Mouse (Mus musculus): ENCODE results near the gene Tnp2. TPM values are rescaled to one million over a fixed set of nuclear protein-coding genes. Genes with fewer than 3 reads are reported as not detected.
A peak's percentile ranks its signal among the peaks of the same experiment; 100 is the strongest.

Tnp2 gene
- total RNA-seq, 2 experiments from 2014 or later = not detected

DNA sequence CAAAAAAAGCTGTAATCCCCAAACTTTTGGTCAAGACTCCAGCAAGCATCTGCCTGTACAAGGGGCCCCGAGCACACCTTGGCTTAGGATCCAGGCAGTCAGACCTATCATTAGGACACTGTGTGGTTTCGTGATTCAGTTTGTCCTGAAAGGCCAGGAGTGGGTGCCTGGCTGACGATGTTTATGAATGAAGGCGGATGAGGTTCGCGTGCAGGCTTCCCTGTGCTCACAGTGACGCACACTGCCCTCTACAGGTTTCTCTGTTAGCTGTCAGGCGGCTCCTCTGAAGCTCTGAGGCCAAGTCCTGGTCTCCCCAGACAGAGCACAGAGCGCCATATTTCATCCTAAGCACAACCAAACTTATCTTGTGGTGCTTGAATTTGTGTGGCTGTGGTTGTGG is 2.2 kb downstream of the Tnp2 start:
- peak; percentile 92 for TF ChIP-seq CTCF (IDR thresholded peaks at IDR 0.05)
- Histone ChIP-seq H3K4me3 (peak overlapping the region; percentile 84), H3K27ac (peak overlapping the region; percentile 94)
- peak; percentile 85 for DNase-seq
- intact Hi-C loops (cut with DNase I) = loop anchor here (2.0 kb wide), 1 partner anchor 59 kb away; no protein-coding TSS in a partner anchor

DNA sequence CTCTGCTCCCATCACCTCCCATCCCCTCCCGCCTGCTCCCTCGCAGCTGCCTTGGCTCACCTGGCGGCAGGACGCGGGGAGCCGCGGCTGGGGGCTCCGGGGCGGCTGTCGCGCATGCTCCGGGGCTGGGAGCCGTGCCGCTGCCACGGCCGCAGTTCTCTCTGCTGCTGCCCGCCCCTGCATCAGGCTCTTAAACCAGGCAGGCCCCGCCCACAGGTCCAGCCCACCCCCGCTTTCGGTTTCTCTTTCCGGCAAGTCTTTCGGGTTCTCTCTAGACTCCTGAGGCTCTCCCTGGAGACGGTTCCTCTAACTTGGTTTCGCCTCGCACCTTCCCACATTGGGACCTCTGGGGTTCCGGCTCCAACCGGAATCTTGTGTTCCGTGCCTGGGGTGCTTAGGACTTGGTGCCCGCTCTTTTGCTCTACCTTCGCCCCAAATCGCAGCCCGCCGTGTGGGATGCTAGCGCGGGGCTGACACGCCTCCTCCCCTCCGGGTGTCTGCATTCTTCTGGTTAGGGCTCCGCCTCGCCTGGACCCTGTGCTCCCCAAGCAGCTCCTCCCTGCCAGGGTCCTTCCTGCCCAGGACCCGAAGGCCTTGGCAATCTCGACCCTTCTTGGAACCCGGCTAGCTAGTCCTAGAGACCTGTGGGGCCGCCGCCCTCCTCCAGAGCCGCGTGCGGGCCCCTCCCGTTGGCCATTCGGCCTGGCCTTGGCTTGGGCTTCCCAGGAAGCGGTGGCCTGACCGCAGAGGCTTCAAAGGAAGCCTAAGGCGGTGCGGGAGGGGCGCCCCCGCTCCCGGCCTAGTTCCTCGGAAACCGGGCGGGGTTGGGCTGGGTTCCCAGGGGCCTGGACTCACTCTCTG is 2.9 kb downstream of the Tnp2 start, which contains the start of gene Socs1:
Gene Socs1, minus strand, starts transcription at position 166 of the 861 bp plus-strand sequence.
- TF ChIP-seq CTCF (IDR thresholded peaks at IDR 0.05) = no peak; the same call in none of the 2 replicates
- H3K27ac ChIP-seq = peak within 1 kb of the TSS; percentile 94
- DNase-seq = peak; percentile 92
- intact Hi-C loops (cut with DNase I) = loop anchor here (1.0 to 2.0 kb wide), 3 partner anchors 59 to 215 kb away; no protein-coding TSS in a partner anchor
- peak within 1 kb of the TSS; percentile 84 for H3K4me3 ChIP-seq

- DNase-seq = peak; percentile 95
- H3K27ac ChIP-seq = peak overlapping the region; percentile 94
- intact Hi-C loops (cut with DNase I) = loop anchor here (1.0 to 2.0 kb wide), 2 partner anchors 144 to 215 kb away; no protein-coding TSS in a partner anchor
- peak overlapping the region; percentile 84 for H3K4me3 ChIP-seq
- TF ChIP-seq CTCF (IDR thresholded peaks at IDR 0.05) = peak; percentile 88
Measured at GRCm38 (mm10) chr16:10784793-10785370, 3.6 kb downstream of the Tnp2 start.

- peak; percentile 63 for DNase-seq
- TF ChIP-seq CTCF (IDR thresholded peaks at IDR 0.05) = peak; percentile 8; the same call in 1 of the 2 replicates
- intact Hi-C loops (cut with DNase I) = loop anchor here (2.0 kb wide), 1 partner anchor 143 kb away; no protein-coding TSS in a partner anchor
- peak overlapping the region; percentile 94 for H3K27ac ChIP-seq
- H3K4me3 ChIP-seq = peak overlapping the region; percentile 84
Measured at GRCm38 (mm10) chr16:10783883-10784792, 4.3 kb downstream of the Tnp2 start.

DNA sequence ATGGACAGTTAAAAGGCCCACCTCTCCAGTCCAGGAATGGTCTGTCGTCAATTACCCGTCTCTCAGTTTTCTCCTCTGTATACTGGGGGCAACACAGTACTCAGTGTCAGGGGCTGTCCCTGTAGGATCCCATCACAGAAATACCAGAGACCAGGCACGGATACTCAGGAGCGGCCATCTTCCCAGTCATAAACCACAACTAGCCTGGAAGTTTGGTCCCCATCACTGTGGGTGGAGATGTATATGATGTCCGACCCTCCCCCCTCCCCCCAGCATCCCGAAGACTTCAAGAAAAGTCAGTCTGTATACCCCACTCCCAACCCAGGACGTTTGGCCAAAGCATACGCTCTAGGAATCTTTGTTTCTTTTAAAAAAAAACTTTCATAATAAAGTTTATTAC is 5.0 kb downstream of the Tnp2 start:
- H3K4me3 ChIP-seq = peak overlapping the region; percentile 84
- no peak for TF ChIP-seq CTCF (IDR thresholded peaks at IDR 0.05)

DNA sequence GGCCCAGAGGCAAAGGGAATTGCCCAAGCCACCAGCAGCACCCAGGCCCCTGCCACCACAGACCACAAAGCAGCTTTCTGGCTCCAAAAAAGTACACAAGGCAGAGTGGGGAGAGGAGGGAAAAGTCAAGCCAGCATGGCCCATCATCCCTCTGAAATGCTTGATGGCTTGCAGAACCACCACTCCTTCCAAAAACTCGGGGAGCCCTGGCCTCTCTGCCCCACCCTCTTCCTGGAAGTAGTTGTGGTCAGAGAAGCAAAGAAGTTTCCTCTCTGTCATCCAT is 5.4 kb downstream of the Tnp2 start:
- DNase-seq = peak; percentile 30
- Histone ChIP-seq H3K4me3 (peak overlapping the region; percentile 84), H3K27ac (peak overlapping the region; percentile 46; the same call in 1 of the 2 replicates)
- no peak for TF ChIP-seq CTCF (IDR thresholded peaks at IDR 0.05)
- intact Hi-C loops (cut with DNase I) = no loop called here

More for the DNA sequence above, 5.0 kb downstream of the Tnp2 start:
- intact Hi-C loops (cut with DNase I) = no loop called here
- peak; percentile 7 for DNase-seq
- H3K27ac ChIP-seq = no peak overlapping the region

GRCm38 (mm10) chr16:10782377-10783151 is 5.9 kb downstream of the Tnp2 start:
- DNase-seq = peak; percentile 19
- H3K27ac ChIP-seq = peak overlapping the region; percentile 46
- peak overlapping the region; percentile 84 for H3K4me3 ChIP-seq
- no peak for TF ChIP-seq CTCF (IDR thresholded peaks at IDR 0.05)
- intact Hi-C loops (cut with DNase I) = no loop called here

DNA sequence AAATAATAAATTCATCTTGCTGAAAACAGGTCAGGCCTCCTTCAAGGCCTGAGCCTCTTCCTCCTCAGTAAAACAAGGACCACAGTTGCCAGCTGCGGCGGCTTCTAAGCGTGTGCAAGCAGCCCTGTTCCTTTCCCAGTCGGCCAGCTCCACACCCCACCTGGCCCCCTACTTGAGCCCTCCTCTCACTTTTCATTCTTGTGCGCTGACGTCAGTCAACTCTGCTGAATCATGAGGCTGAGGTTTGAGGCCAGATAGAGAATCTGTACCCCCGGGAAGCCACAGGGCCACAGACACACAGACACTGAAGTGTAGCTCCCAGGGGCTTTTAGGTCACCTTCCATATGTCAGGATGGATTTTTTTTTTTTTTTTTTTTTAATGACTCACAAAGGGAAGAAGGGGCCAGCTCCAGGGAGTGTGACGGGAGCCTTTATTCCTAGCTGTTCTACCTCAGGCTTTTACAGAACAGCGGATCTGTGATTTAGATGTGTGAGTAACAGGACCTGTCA is 6.5 kb downstream of the Tnp2 start:
- H3K27ac ChIP-seq = no peak overlapping the region
- H3K4me3 ChIP-seq = peak overlapping the region; percentile 84; the same call in 1 of the 2 replicates
- peak; percentile 25 for DNase-seq
- intact Hi-C loops (cut with DNase I) = no loop called here
- TF ChIP-seq CTCF (IDR thresholded peaks at IDR 0.05) = no peak

- H3K4me3 ChIP-seq = no peak overlapping the region
- intact Hi-C loops (cut with DNase I) = no loop called here
- TF ChIP-seq CTCF (IDR thresholded peaks at IDR 0.05) = no peak
- DNase-seq = no peak
- H3K27ac ChIP-seq = no peak overlapping the region
Measured at GRCm38 (mm10) chr16:10780631-10781120, 7.8 kb downstream of the Tnp2 start.

GRCm38 (mm10) chr16:10777579-10778160 is 10.8 kb downstream of the Tnp2 start:
- no peak for TF ChIP-seq CTCF (IDR thresholded peaks at IDR 0.05)
- DNase-seq = peak; percentile 11
- no peak overlapping the region for H3K4me3 ChIP-seq
- intact Hi-C loops (cut with DNase I) = no loop called here
- no peak overlapping the region for H3K27ac ChIP-seq

- H3K4me3 ChIP-seq = no peak overlapping the region
Measured at GRCm38 (mm10) chr16:10776322-10776721, 12.1 kb downstream of the Tnp2 start.

More at GRCm38 (mm10) chr16:10776322-10776721, 12.1 kb downstream of the Tnp2 start:
- intact Hi-C loops (cut with DNase I) = no loop called here
- DNase-seq = peak; percentile 10
- no peak for TF ChIP-seq CTCF (IDR thresholded peaks at IDR 0.05)
- H3K27ac ChIP-seq = no peak overlapping the region

All from gastrocnemius, adult 2 months (tissue).